Mouse (Mus musculus): ENCODE data around the gene C1qtnf2.

DNA sequence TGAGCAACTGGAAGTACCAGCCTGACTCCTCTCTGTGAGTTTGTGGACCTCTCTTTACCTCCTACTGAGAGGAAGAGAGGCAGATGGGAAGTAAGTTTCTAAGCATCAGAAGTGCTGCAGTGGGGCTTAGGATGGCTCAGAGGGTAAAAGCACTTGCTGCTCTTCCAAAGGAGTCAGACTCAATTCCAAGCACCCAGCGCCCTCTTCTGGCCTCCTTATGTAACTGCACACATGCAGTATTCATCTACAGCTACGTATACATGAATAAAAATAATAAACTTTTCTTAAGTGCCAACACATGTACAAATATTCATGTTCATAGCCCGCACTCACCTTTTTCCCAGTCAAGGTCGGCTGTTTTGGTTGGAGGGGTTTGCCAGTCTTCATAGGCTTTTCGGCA lies 49.7 kb upstream of the C1qtnf2 start:
- TF ChIP-seq ZC3H11A (IDR thresholded peaks at IDR 0.05; ENCODE audit: borderline replicate concordance, low read depth, low read length) (0 out of 2 replicates have a peak, but pooled peaks have one; percentile 8), HCFC1 (IDR thresholded peaks at IDR 0.05; ENCODE audit: borderline replicate concordance, insufficient read depth, low read length) (no peak)

All from ES-E14 (cell line).